Mouse (Mus musculus): Measurements from ENCODE around the gene Cntnap2. TPM values are rescaled to one million over a fixed set of nuclear protein-coding genes. Genes with fewer than 3 reads are reported as not detected.

Cntnap2 gene
- total and polyA plus RNA-seq, 3 experiments = 0.30 to 0.79 (median 0.44) TPM

DNA sequence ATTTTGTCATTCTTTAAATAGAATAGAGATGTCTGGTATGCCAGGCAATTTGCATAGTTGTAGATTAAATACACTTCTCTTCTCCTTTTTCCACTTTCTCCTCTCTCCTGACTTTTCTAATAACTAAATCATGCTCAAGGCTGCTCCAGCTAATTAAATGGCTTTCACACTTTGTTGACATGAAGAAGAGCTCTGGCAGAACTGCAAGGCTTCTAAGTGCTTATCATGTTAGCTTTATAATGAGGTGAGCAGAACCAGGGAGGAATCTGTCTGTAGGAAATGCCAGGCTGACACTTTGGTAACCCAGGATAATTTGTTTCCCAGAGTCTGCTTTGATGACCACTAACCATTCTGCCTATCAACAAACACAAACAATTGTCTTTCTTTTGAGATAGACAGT lies 2222.4 kb downstream of the Cntnap2 start:
- no peak overlapping the region for H3K4me2 ChIP-seq (ENCODE audit: insufficient read depth, low read depth, poor library complexity, severe bottlenecking)
- TF ChIP-seq RCOR1 (conservative IDR thresholded peaks at IDR 0.05; ENCODE audit: low read depth, low read length) (no peak), PAX5 (IDR thresholded peaks at IDR 0.05; ENCODE audit: low read length) (no peak), CHD1 (IDR thresholded peaks at IDR 0.05; ENCODE audit: low read depth, low read length) (no peak), SMC3 (IDR thresholded peaks at IDR 0.05; ENCODE audit: low read depth, low read length) (no peak), MXI1 (IDR thresholded peaks at IDR 0.05; ENCODE audit: low read depth, low read length) (no peak), CHD2 (IDR thresholded peaks at IDR 0.05; ENCODE audit: low read length) (no peak), ETS1 (conservative IDR thresholded peaks at IDR 0.05; ENCODE audit: low read depth, low read length) (no peak)
- no peak overlapping the region for H3K9ac ChIP-seq (ENCODE audit: insufficient read depth, low read depth)
- H3K79me2 ChIP-seq (replicated peaks; ENCODE audit: control insufficient read depth, extremely low read depth, insufficient read depth, poor library complexity, severe bottlenecking) = no peaks in the 10 kb centered on the region
- dilution Hi-C loops (cut with MboI; ENCODE audit: extremely low pct_ligation_motif_present, extremely low pct_unique_long_range_greater_than_20kb, low sequenced_read_pairs) (no loop called here), in situ Hi-C loops (cut with MboI; ENCODE audit: low pct_ligation_motif_present, low pct_unique_long_range_greater_than_20kb, low sequenced_read_pairs) (no loop called here)
- DNase-seq (ENCODE audit: extremely low read depth) = no peak
- H3K4me1 ChIP-seq (ENCODE audit: control insufficient read depth in 1 of 2, insufficient read depth in 2 of 2) = no peaks in the 10 kb centered on the region
- H3K27me3 ChIP-seq (replicated peaks) = no peaks in the 10 kb centered on the region
- no peak overlapping the region for H3K27ac ChIP-seq (ENCODE audit: insufficient read depth, low read depth)
- no peaks in the 10 kb centered on the region for H3K9me3 ChIP-seq (replicated peaks; ENCODE audit: low read length)
- no peaks in the 10 kb centered on the region for H3K36me3 ChIP-seq (replicated peaks in 1 of 2; ENCODE audit: control insufficient read depth in 1 of 2, insufficient read depth in 1 of 2, low read length in 1 of 2)
- no peak overlapping the region for H3K4me3 ChIP-seq (replicated peaks in 1 of 3; ENCODE audit: low read depth in 2 of 3, low read length in 2 of 3, poor library complexity in 1 of 3)

DNA sequence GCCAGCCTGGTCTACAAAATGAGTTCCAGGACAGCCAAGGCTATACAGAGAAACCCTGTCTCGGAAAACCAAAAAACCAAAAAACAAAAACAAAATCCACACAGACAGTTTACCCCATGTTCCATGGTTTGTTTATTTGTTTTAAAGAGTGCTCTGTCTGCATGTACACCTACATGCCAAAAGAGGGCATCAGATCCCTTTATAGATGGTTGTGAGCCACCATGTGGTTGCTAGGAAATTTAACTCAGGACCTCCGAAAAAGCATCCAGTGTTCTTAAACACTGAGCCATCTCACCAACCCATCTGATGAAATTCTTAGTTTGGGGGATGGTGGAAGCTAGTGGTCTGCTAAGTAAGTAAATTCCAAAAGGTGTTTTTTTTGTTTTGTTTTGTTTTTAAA lies 2225.6 kb downstream of the Cntnap2 start:
- no peak overlapping the region for H3K4me2 ChIP-seq (ENCODE audit: insufficient read depth, low read depth, poor library complexity, severe bottlenecking)
- in situ Hi-C loops (cut with MboI; ENCODE audit: low pct_ligation_motif_present, low pct_unique_long_range_greater_than_20kb, low sequenced_read_pairs) = no loop called here
- no peaks in the 10 kb centered on the region for H3K79me2 ChIP-seq (replicated peaks; ENCODE audit: control insufficient read depth, extremely low read depth, insufficient read depth, poor library complexity, severe bottlenecking)
- no peak overlapping the region for H3K27ac ChIP-seq (ENCODE audit: insufficient read depth, low read depth)
- H3K9me3 ChIP-seq (replicated peaks; ENCODE audit: low read length) = no peaks in the 10 kb centered on the region
- dilution Hi-C loops (cut with MboI; ENCODE audit: extremely low pct_ligation_motif_present, extremely low pct_unique_long_range_greater_than_20kb, low sequenced_read_pairs) = no loop called here
- no peak overlapping the region for H3K9ac ChIP-seq (ENCODE audit: insufficient read depth, low read depth)
- no peak overlapping the region for H3K4me3 ChIP-seq (replicated peaks in 1 of 3; ENCODE audit: low read depth in 2 of 3, low read length in 2 of 3, poor library complexity in 1 of 3)
- DNase-seq (ENCODE audit: extremely low read depth) = peak; percentile 27
- H3K36me3 ChIP-seq (replicated peaks in 1 of 2; ENCODE audit: control insufficient read depth in 1 of 2, insufficient read depth in 1 of 2, low read length in 1 of 2) = no peaks in the 10 kb centered on the region
- H3K27me3 ChIP-seq (replicated peaks) = no peaks in the 10 kb centered on the region
- peaks cover 0 to 4% of the 10 kb centered on the region in 2 experiments; a peak in 1 of 4 replicates for H3K4me1 ChIP-seq (ENCODE audit: control insufficient read depth in 1 of 2, insufficient read depth in 2 of 2)
- no peak for TF ChIP-seq USF1 (IDR thresholded peaks at IDR 0.05; ENCODE audit: low read depth, low read length)
- peak; percentile 69 for TF ChIP-seq RAD21 (IDR thresholded peaks at IDR 0.05; ENCODE audit: low read depth, low read length)
- peak; percentile 22; the same call in 1 of the 2 replicates for TF ChIP-seq BHLHE40 (IDR thresholded peaks at IDR 0.05; ENCODE audit: low read depth, low read length)
- 0 out of 2 replicates have a peak, but pooled peaks have one; percentile 21 for TF ChIP-seq MAZ (IDR thresholded peaks at IDR 0.05; ENCODE audit: low read depth, low read length)
- TF ChIP-seq CTCF (conservative IDR thresholded peaks at IDR 0.05 in 1 of 2, IDR thresholded peaks at IDR 0.05 in 1 of 2; ENCODE audit: low read depth in 2 of 2, low read length in 2 of 2) = peak; percentile 23 to 93; a peak in 2 of 4 replicates
- TF ChIP-seq MEF2A (IDR thresholded peaks at IDR 0.05; ENCODE audit: borderline replicate concordance, low read depth, low read length) = no peak
- no peak for TF ChIP-seq KAT2A (IDR thresholded peaks at IDR 0.05; ENCODE audit: insufficient replicate concordance, low read length)
- no peak for TF ChIP-seq CHD1 (IDR thresholded peaks at IDR 0.05; ENCODE audit: low read depth, low read length)
- TF ChIP-seq ZMIZ1 (IDR thresholded peaks at IDR 0.05; ENCODE audit: low read depth, low read length) = no peak
- TF ChIP-seq EP300 (IDR thresholded peaks at IDR 0.05; ENCODE audit: low read length) = no peak
- TF ChIP-seq MAFK (IDR thresholded peaks at IDR 0.05; ENCODE audit: insufficient replicate concordance, low read length) = no peak
- TF ChIP-seq POLR2A (IDR thresholded peaks at IDR 0.05; ENCODE audit: low read depth, low read length) = no peak
- no peak for TF ChIP-seq GABPA (IDR thresholded peaks at IDR 0.05; ENCODE audit: insufficient replicate concordance, low read depth, low read length)
- peak; percentile 10; the same call in 1 of the 2 replicates for TF ChIP-seq TBP (conservative IDR thresholded peaks at IDR 0.05; ENCODE audit: low read depth, low read length)
- TF ChIP-seq ETS1 (conservative IDR thresholded peaks at IDR 0.05; ENCODE audit: low read depth, low read length) = no peak
- TF ChIP-seq ELF1 (IDR thresholded peaks at IDR 0.05; ENCODE audit: low read depth, low read length) = no peak
- TF ChIP-seq HCFC1 (IDR thresholded peaks at IDR 0.05; ENCODE audit: low read depth, low read length) = no peak
- TF ChIP-seq TCF12 (IDR thresholded peaks at IDR 0.05; ENCODE audit: low read depth, low read length) = no peak
- TF ChIP-seq MAX (IDR thresholded peaks at IDR 0.05; ENCODE audit: low read length) = peak; percentile 53; the same call in 1 of the 2 replicates
- no peak for TF ChIP-seq JUN (IDR thresholded peaks at IDR 0.05; ENCODE audit: insufficient read depth, low read depth, low read length)
- TF ChIP-seq RCOR1 (conservative IDR thresholded peaks at IDR 0.05; ENCODE audit: low read depth, low read length) = no peak
- no peak for TF ChIP-seq NRF1 (IDR thresholded peaks at IDR 0.05; ENCODE audit: low read depth, low read length)
- no peak for TF ChIP-seq ZC3H11A (IDR thresholded peaks at IDR 0.05; ENCODE audit: low read depth, low read length)
- no peak for TF ChIP-seq E2F4 (IDR thresholded peaks at IDR 0.05; ENCODE audit: insufficient replicate concordance, low read depth, low read length)
- no peak for TF ChIP-seq UBTF (IDR thresholded peaks at IDR 0.05; ENCODE audit: low read depth, low read length)
- no peak for TF ChIP-seq CHD2 (IDR thresholded peaks at IDR 0.05; ENCODE audit: low read length)
- TF ChIP-seq PAX5 (IDR thresholded peaks at IDR 0.05; ENCODE audit: low read length) = no peak
- TF ChIP-seq ZNF384 (IDR thresholded peaks at IDR 0.05; ENCODE audit: low read depth, low read length) = no peak
- peak; percentile 68 for TF ChIP-seq SMC3 (IDR thresholded peaks at IDR 0.05; ENCODE audit: low read depth, low read length)
- no peak for TF ChIP-seq JUND (conservative IDR thresholded peaks at IDR 0.05; ENCODE audit: low read depth, low read length)
- no peak for TF ChIP-seq USF2 (conservative IDR thresholded peaks at IDR 0.05; ENCODE audit: low read depth, low read length)
- TF ChIP-seq IRF4 (IDR thresholded peaks at IDR 0.05; ENCODE audit: low read depth, low read length) = no peak
